Mouse (Mus musculus) myocyte (in vitro differentiated cells): ENCODE results near the gene Dlg3. TPM values are rescaled to one million over a fixed set of nuclear protein-coding genes. Genes with fewer than 3 reads are reported as not detected.

Experiments
- H3K27me3 ChIP-seq: one replicate; pipeline ENCODE4 v1.6.1; 2011; ENCODE audit not compliant: control insufficient read depth, insufficient read depth, insufficient read length
- H3K36me3 ChIP-seq: one replicate; pipeline ENCODE4 v1.6.1; 2011; ENCODE audit not compliant: control insufficient read depth, insufficient read depth
- H3K4me2 ChIP-seq: one replicate; pipeline ENCODE4 v1.6.1; 2011; ENCODE audit warnings: low read depth, control low read depth
- H3K4me3 ChIP-seq: one replicate; pipeline ENCODE4 v1.5.1; 2011; ENCODE audit warnings: mild to moderate bottlenecking, control low read depth, moderate library complexity
- H3K79me2 ChIP-seq: one replicate; pipeline ENCODE4 v1.6.1; 2011; ENCODE audit not compliant: control insufficient read depth, insufficient read depth
- H3ac ChIP-seq: one replicate; pipeline ENCODE4 v1.6.1; 2011; ENCODE audit not compliant: control insufficient read depth, insufficient read length
- CEBPB ChIP-seq: IDR thresholded peaks from 2 replicates; pipeline ENCODE4 v1.6.1; 2011; ENCODE audit warnings: mild to moderate bottlenecking, moderate library complexity; ENCODE audit not compliant: poor library complexity, insufficient read depth, severe bottlenecking
- E2F4 ChIP-seq: IDR thresholded peaks from one replicate; pipeline ENCODE4 v1.6.1; 2011; ENCODE audit warnings: mild to moderate bottlenecking, control low read depth, moderate library complexity; ENCODE audit not compliant: insufficient read depth
- MAX ChIP-seq: IDR thresholded peaks from one replicate; pipeline ENCODE4 v1.6.1; 2011; ENCODE audit warnings: low read depth, mild to moderate bottlenecking, control low read depth
- MYOD1 ChIP-seq, 3 experiments: IDR thresholded peaks; one replicate each; pipeline ENCODE4 v1.6.1; 2011; ENCODE audit warnings: control low read depth in 2 of 3, low read depth in 2 of 3, mild to moderate bottlenecking in 2 of 3, moderate library complexity in 1 of 3; ENCODE audit not compliant: insufficient read length in 2 of 3, control insufficient read depth in 1 of 3
- MYOG ChIP-seq, 3 experiments: IDR thresholded peaks; one replicate each; pipeline ENCODE4 v1.6.1; 2011; ENCODE audit warnings: control low read depth in 2 of 3, low read depth in 2 of 3, mild to moderate bottlenecking in 2 of 3; ENCODE audit not compliant: insufficient read length in 2 of 3, control insufficient read depth in 1 of 3, insufficient read depth in 1 of 3
- POLR2A ChIP-seq: IDR thresholded peaks from one replicate; pipeline ENCODE4 v1.6.1; 2011; ENCODE audit warnings: low read depth, mild to moderate bottlenecking, control low read depth, moderate library complexity; ENCODE audit not compliant: insufficient read length
- POLR2AphosphoS2 ChIP-seq: IDR thresholded peaks from one replicate; pipeline ENCODE4 v1.6.1; 2011; ENCODE audit warnings: low read depth, control low read depth; ENCODE audit not compliant: insufficient read length
- REST ChIP-seq: IDR thresholded peaks from one replicate; pipeline ENCODE4 v1.6.1; 2011; ENCODE audit warnings: mild to moderate bottlenecking, control low read depth, moderate library complexity; ENCODE audit not compliant: insufficient read depth, insufficient read length
- SRF ChIP-seq: IDR thresholded peaks from one replicate; pipeline ENCODE4 v1.6.1; 2011; ENCODE audit warnings: low read depth; ENCODE audit not compliant: control insufficient read depth, insufficient read length
- TCF12 ChIP-seq: IDR thresholded peaks from one replicate; pipeline ENCODE4 v1.6.1; 2011; ENCODE audit warnings: mild to moderate bottlenecking, control low read depth; ENCODE audit not compliant: poor library complexity, insufficient read depth, severe bottlenecking
- TCF3 ChIP-seq: IDR thresholded peaks from one replicate; pipeline ENCODE4 v1.6.1; 2011; ENCODE audit warnings: low read depth, control low read depth; ENCODE audit not compliant: insufficient read length
- USF1 ChIP-seq: IDR thresholded peaks from one replicate; pipeline ENCODE4 v1.6.1; 2011; ENCODE audit warnings: low read depth, mild to moderate bottlenecking, control low read depth, moderate library complexity
- polyA plus RNA-seq: library from polyadenylated mRNA; unstranded; fragments of >200 nt; fragmentation: generic; extraction: Trizol; gene quantifications from one replicate; pipeline ENCODE4 v1.2.1, GENCODE M21; 2012; ENCODE audit warnings: missing spikeins

Dlg3 gene
- polyA plus RNA-seq, 1 experiment, result 3.8 TPM

GRCm38 (mm10) chrX:100814139-100814538, 46.6 kb downstream of the Dlg3 start:
- H3K4me2 ChIP-seq, result no peak overlapping the region
- TF ChIP-seq REST (no peak), MYOG (IDR thresholded peaks at IDR 0.05; ENCODE audit: control insufficient read depth in 1 of 3, insufficient read depth in 1 of 3, insufficient read length in 2 of 3, low read depth in 2 of 3) (no peak), TCF12 (no peak), USF1 (no peak), E2F4 (no peak), MAX (no peak), SRF (no peak), CEBPB (no peak)
- H3ac ChIP-seq, result no peak overlapping the region
- H3K36me3 ChIP-seq, result no peaks in the 10 kb centered on the region
- no peaks in the 10 kb centered on the region for H3K79me2 ChIP-seq
- no peaks in the 10 kb centered on the region for H3K27me3 ChIP-seq
- no peak overlapping the region for H3K4me3 ChIP-seq

GRCm38 (mm10) chrX:100815766-100816165, 48.2 kb downstream of the Dlg3 start:
- TF ChIP-seq MYOG (IDR thresholded peaks at IDR 0.05; ENCODE audit: control insufficient read depth in 1 of 3, insufficient read depth in 1 of 3, insufficient read length in 2 of 3, low read depth in 2 of 3) (no peak), POLR2A (no peak), CEBPB (no peak), E2F4 (no peak), USF1 (no peak), MAX (no peak), POLR2AphosphoS2 (no peak), SRF (no peak), MYOD1 (IDR thresholded peaks at IDR 0.05; ENCODE audit: control insufficient read depth in 1 of 3, insufficient read length in 2 of 3, low read depth in 2 of 3) (no peak), REST (no peak), TCF3 (no peak), TCF12 (no peak)
- Histone ChIP-seq H3K4me2 (no peak overlapping the region), H3K79me2 (no peaks in the 10 kb centered on the region), H3ac (no peak overlapping the region), H3K36me3 (no peaks in the 10 kb centered on the region), H3K27me3 (no peaks in the 10 kb centered on the region), H3K4me3 (no peak overlapping the region)

- Histone ChIP-seq H3K4me3 (no peak overlapping the region), H3K36me3 (no peaks in the 10 kb centered on the region), H3K79me2 (no peaks in the 10 kb centered on the region), H3K4me2 (no peak overlapping the region), H3ac (no peak overlapping the region), H3K27me3 (no peaks in the 10 kb centered on the region)
- TF ChIP-seq SRF, result no peak
Observed at GRCm38 (mm10) chrX:100818681-100819080, 51.2 kb downstream of the Dlg3 start.

GRCm38 (mm10) chrX:100821149-100821548, 53.6 kb downstream of the Dlg3 start:
- TF ChIP-seq REST, result no peak
- no peak for TF ChIP-seq CEBPB
- no peak for TF ChIP-seq E2F4
- no peak for TF ChIP-seq MYOG (IDR thresholded peaks at IDR 0.05; ENCODE audit: control insufficient read depth in 1 of 3, insufficient read depth in 1 of 3, insufficient read length in 2 of 3, low read depth in 2 of 3)
- TF ChIP-seq MAX, result no peak
- TF ChIP-seq MYOD1 (IDR thresholded peaks at IDR 0.05; ENCODE audit: control insufficient read depth in 1 of 3, insufficient read length in 2 of 3, low read depth in 2 of 3), result no peak
- no peak for TF ChIP-seq SRF
- TF ChIP-seq TCF3, result no peak
- no peak for TF ChIP-seq POLR2AphosphoS2
- no peak for TF ChIP-seq TCF12
- no peak for TF ChIP-seq USF1
- TF ChIP-seq POLR2A, result no peak
- Histone ChIP-seq H3K79me2 (no peaks in the 10 kb centered on the region), H3ac (no peak overlapping the region), H3K27me3 (no peaks in the 10 kb centered on the region), H3K4me3 (no peak overlapping the region), H3K4me2 (no peak overlapping the region), H3K36me3 (no peaks in the 10 kb centered on the region)

GRCm38 (mm10) chrX:100825557-100825956, 58.0 kb downstream of the Dlg3 start:
- Histone ChIP-seq H3K27me3 (no peaks in the 10 kb centered on the region), H3K4me3 (no peak overlapping the region), H3K79me2 (no peaks in the 10 kb centered on the region), H3K4me2 (no peak overlapping the region), H3K36me3 (no peaks in the 10 kb centered on the region), H3ac (no peak overlapping the region)
- no peak for TF ChIP-seq POLR2A
- no peak for TF ChIP-seq CEBPB
- TF ChIP-seq MYOG (IDR thresholded peaks at IDR 0.05; ENCODE audit: control insufficient read depth in 1 of 3, insufficient read depth in 1 of 3, insufficient read length in 2 of 3, low read depth in 2 of 3), result no peak
- no peak for TF ChIP-seq TCF3
- TF ChIP-seq MAX, result no peak
- no peak for TF ChIP-seq SRF
